Comparison of ENCODE assay signal across 18 mouse cellular contexts in genomic region chr13:51972656-51973310, GRCm38 (mm10).
DNase-seq lines count a peak whose midpoint lies in the region; ATAC-seq lines count a peak whose summit lies in the region.
"Had no signal": no experiment of that assay in that cellular context is flagged by ENCODE, and none has a peak within 500 bp of the region (broad histone marks: within the 10 kb centered on the region; RNA-seq: fewer than 3 reads in every experiment).

No protein-coding gene starts in this region.

- H3K9me3 ChIP-seq in lung, embryonic 16.5 days (ENCODE audit: control insufficient read depth, low read length) = 0 out of 2 replicates have a peak, but pooled peaks cover 1% of the 10 kb centered on the region
- H3K9me3 ChIP-seq in limb, embryonic 11.5 days (ENCODE audit: control insufficient read depth, low read length) = no peaks in the 10 kb centered on the region
- no peaks in the 10 kb centered on the region for H3K9me3 ChIP-seq in forebrain, embryonic 16.5 days (ENCODE audit: control insufficient read depth, low read length)
- H3K9me3 ChIP-seq: kidney, embryonic 15.5 days; neural tube, embryonic 15.5 days had no signal

- no peak for ATAC-seq in lung, embryonic 16.5 days (ENCODE audit: low read depth)
- no peak for ATAC-seq in limb, embryonic 11.5 days (ENCODE audit: insufficient number of reproducible peaks, low FRiP score, low TSS enrichment, low read depth)
- ATAC-seq in forebrain, embryonic 16.5 days = no peak
- ATAC-seq: hindbrain, embryonic 16.5 days; intestine, embryonic 16.5 days had no signal

- no peaks in the 10 kb centered on the region for H3K36me3 ChIP-seq in lung, embryonic 16.5 days (ENCODE audit: control insufficient read depth, insufficient read depth, low read length)
- no peaks in the 10 kb centered on the region for H3K36me3 ChIP-seq in limb, embryonic 11.5 days (ENCODE audit: control insufficient read depth, insufficient read depth, low read length)
- no peaks in the 10 kb centered on the region for H3K36me3 ChIP-seq in forebrain, embryonic 16.5 days (ENCODE audit: control insufficient read depth, insufficient read depth)
- H3K36me3 ChIP-seq: kidney, embryonic 15.5 days; neural tube, embryonic 15.5 days had no signal

- peak overlapping the region; percentile 20; the same call in 1 of the 2 replicates for H3K27ac ChIP-seq in lung, embryonic 16.5 days (ENCODE audit: low read length)
- peak overlapping the region; percentile 71 for H3K27ac ChIP-seq in limb, embryonic 11.5 days (replicated peaks; ENCODE audit: low read depth, low read length)
- H3K27ac ChIP-seq in forebrain, embryonic 16.5 days (ENCODE audit: low read length) = no peak overlapping the region
- H3K27ac ChIP-seq: liver, embryonic 13.5 days; neural tube, embryonic 15.5 days had no signal

- no peaks in the 10 kb centered on the region for H3K27me3 ChIP-seq in lung, embryonic 16.5 days (ENCODE audit: control insufficient read depth, insufficient read depth, low read depth, low read length)
- H3K27me3 ChIP-seq in limb, embryonic 11.5 days (ENCODE audit: control insufficient read depth, insufficient read depth, low read length) = no peaks in the 10 kb centered on the region
- no peaks in the 10 kb centered on the region for H3K27me3 ChIP-seq in forebrain, embryonic 16.5 days (replicated peaks; ENCODE audit: control insufficient read depth, insufficient read depth, low read length)
- H3K27me3 ChIP-seq: kidney, embryonic 15.5 days; liver, embryonic 13.5 days; neural tube, embryonic 15.5 days had no signal

- intact Hi-C loops in gastrocnemius, postnatal 36 days (cut with DNase I) = no loop called here

- peaks cover 64% of the 10 kb centered on the region for H3K4me1 ChIP-seq in lung, embryonic 16.5 days (replicated peaks; ENCODE audit: control insufficient read depth, insufficient read depth, low read length)
- H3K4me1 ChIP-seq in limb, embryonic 11.5 days (ENCODE audit: control insufficient read depth, insufficient read depth, low read length) = peaks cover 42% of the 10 kb centered on the region
- H3K4me1 ChIP-seq in forebrain, embryonic 16.5 days (replicated peaks; ENCODE audit: control insufficient read depth, insufficient read depth, low read length) = peaks cover 4% of the 10 kb centered on the region; the same call in 1 of the 2 replicates

- H3K4me2 ChIP-seq in lung, embryonic 16.5 days (ENCODE audit: low read depth, low read length) = no peak overlapping the region
- no peak overlapping the region for H3K4me2 ChIP-seq in limb, embryonic 11.5 days (ENCODE audit: low read depth, severe bottlenecking)
- no peak overlapping the region for H3K4me2 ChIP-seq in forebrain, embryonic 16.5 days (ENCODE audit: low read length)
- H3K4me2 ChIP-seq: kidney, embryonic 15.5 days; liver, embryonic 13.5 days; neural tube, embryonic 15.5 days had no signal

- no peak overlapping the region for H3K4me3 ChIP-seq in lung, embryonic 16.5 days (ENCODE audit: low read length)
- no peak overlapping the region for H3K4me3 ChIP-seq in limb, embryonic 11.5 days (ENCODE audit: low read depth, low read length)
- no peak overlapping the region for H3K4me3 ChIP-seq in forebrain, embryonic 16.5 days (replicated peaks; ENCODE audit: low read length)
- H3K4me3 ChIP-seq: kidney, embryonic 15.5 days; liver, embryonic 13.5 days; megakaryocyte, embryonic 14.5 days; neural tube, embryonic 15.5 days had no signal

- 44% methylated on average over 11 of the region's 12 CpGs for WGBS in lung, embryonic 16.5 days
- WGBS in limb, embryonic 11.5 days = 54% methylated on average over 10 of the region's 12 CpGs
- WGBS in forebrain, embryonic 16.5 days = 72% methylated on average over 12 of the region's 12 CpGs

- H3K9ac ChIP-seq in lung, embryonic 16.5 days (ENCODE audit: low read length) = no peak overlapping the region; the same call in 1 of the 2 replicates
- no peak overlapping the region for H3K9ac ChIP-seq in limb, embryonic 11.5 days (ENCODE audit: low read length)
- H3K9ac ChIP-seq in forebrain, embryonic 16.5 days (replicated peaks; ENCODE audit: low read depth, low read length) = no peak overlapping the region
- H3K9ac ChIP-seq: kidney, embryonic 15.5 days; liver, embryonic 13.5 days; neural tube, embryonic 15.5 days had no signal

- no peak for DNase-seq in lung, postnatal 25 days (ENCODE audit: low spot score)
- DNase-seq in brain, adult 2 months (ENCODE audit: low read depth, low spot score) = peak; percentile 20
- no peak for DNase-seq in limb, embryonic 11.5 days (ENCODE audit: low spot score)
- no peak for DNase-seq in gastrocnemius, postnatal 36 days
- no peak for DNase-seq in adrenal gland, adult 8-10 months
- DNase-seq: cerebellum, adult 9-10 months; heart, adult 18-20 months; liver, embryonic 13.5 days; lung, postnatal 10 days; midbrain, embryonic 14.5 days; thymus, adult 18-20 months had no signal
